Mouse (Mus musculus) embryonic facial prominence, embryonic 10.5 days (tissue): ENCODE data around the gene Zbtb49. TPM values are rescaled to one million over a fixed set of nuclear protein-coding genes. Genes with fewer than 3 reads are reported as not detected.

Source experiments
- DNase-seq: peaks from one replicate; pipeline ENCODE4 v3.0.0-alpha.2; 2017; ENCODE audit warnings: low spot score
- H3K27ac ChIP-seq: fragments of 300-500 bp; sonication (generic); replicated peaks from 2 replicates; pipeline ENCODE4 v1.5.1; 2016; ENCODE audit warnings: mild to moderate bottlenecking
- H3K27me3 ChIP-seq: fragments of 300-500 bp; sonication (generic); replicated peaks from 2 replicates; pipeline ENCODE4 v1.6.1; 2016; ENCODE audit warnings: low read depth, mild to moderate bottlenecking; ENCODE audit not compliant: poor library complexity, severe bottlenecking
- H3K36me3 ChIP-seq: fragments of 300-500 bp; sonication (generic); replicated peaks from 2 replicates; pipeline ENCODE4 v1.6.1; 2016; ENCODE audit warnings: mild to moderate bottlenecking, moderate library complexity
- H3K4me1 ChIP-seq: fragments of 300-500 bp; sonication (generic); 2 replicates; pipeline ENCODE4 v1.6.1; 2016
- H3K4me3 ChIP-seq: fragments of 300-500 bp; sonication (generic); 2 replicates; pipeline ENCODE4 v1.5.1; 2016; ENCODE audit warnings: mild to moderate bottlenecking, moderate library complexity
- H3K9me3 ChIP-seq: fragments of 300-500 bp; sonication (generic); 2 replicates; pipeline ENCODE4 v1.6.1; 2016; ENCODE audit warnings: mild to moderate bottlenecking
- WGBS: fragments of 180-500 bp; shearing (Covaris S2); methylation state at CpG from one replicate; pipeline ENCODE4 v1.1.7; 2016; 5-methylcytosine and 5-hydroxymethylcytosine counted together
- polyA plus RNA-seq: library from polyadenylated mRNA; unstranded; fragments of >200 nt; fragmentation: Nextera tagmentation; extraction: Ambion mirVana; gene quantifications from 2 replicates; pipeline ENCODE4 v1.2.1, GENCODE M21; 2016

Zbtb49 gene
- polyA plus RNA-seq, 1 experiment from 2014 or later: 19.1 TPM

- WGBS: 68% methylated on average over 4 of the region's 4 CpGs
- Histone ChIP-seq H3K27me3 (peaks cover 28% of the 10 kb centered on the region), H3K9me3 (peaks cover 5% of the 10 kb centered on the region; the same call in 1 of the 2 replicates), H3K36me3 (peaks cover 65% of the 10 kb centered on the region), H3K4me3 (no peak overlapping the region), H3K27ac (no peak overlapping the region), H3K4me1 (peaks cover 6% of the 10 kb centered on the region)
- DNase-seq: peak; percentile 78
Measured at GRCm38 (mm10) chr5:38235422-38235821, 15.2 kb upstream of the Zbtb49 start.

- 1% methylated on average over 35 of the region's 35 CpGs for WGBS
- peaks cover 52% of the 10 kb centered on the region for H3K36me3 ChIP-seq
- H3K27me3 ChIP-seq: no peaks in the 10 kb centered on the region
- peaks cover 30% of the 10 kb centered on the region for H3K4me1 ChIP-seq
- peak overlapping the region; percentile 96 for H3K4me3 ChIP-seq
- no peaks in the 10 kb centered on the region for H3K9me3 ChIP-seq
- DNase-seq: no peak
- H3K27ac ChIP-seq: peak overlapping the region; percentile 88
Measured at GRCm38 (mm10) chr5:38219771-38220307, 418 bp downstream of the Zbtb49 start.

- H3K9me3 ChIP-seq: no peaks in the 10 kb centered on the region
- H3K27me3 ChIP-seq: no peaks in the 10 kb centered on the region
- H3K36me3 ChIP-seq: peaks cover 89% of the 10 kb centered on the region
- WGBS: 58% methylated on average over 6 of the region's 6 CpGs
- DNase-seq: peak; percentile 25
- H3K27ac ChIP-seq: no peak overlapping the region
- no peak overlapping the region for H3K4me3 ChIP-seq
- peaks cover 15% of the 10 kb centered on the region for H3K4me1 ChIP-seq
Measured at GRCm38 (mm10) chr5:38213009-38213408, 7.2 kb downstream of the Zbtb49 start.

GRCm38 (mm10) chr5:38211691-38212090 is 8.6 kb downstream of the Zbtb49 start:
- WGBS: 91% methylated on average over 8 of the region's 8 CpGs
- peaks cover 15% of the 10 kb centered on the region for H3K4me1 ChIP-seq
- H3K4me3 ChIP-seq: no peak overlapping the region
- H3K36me3 ChIP-seq: peaks cover 91% of the 10 kb centered on the region
- no peaks in the 10 kb centered on the region for H3K9me3 ChIP-seq
- no peak overlapping the region for H3K27ac ChIP-seq
- DNase-seq: no peak
- no peaks in the 10 kb centered on the region for H3K27me3 ChIP-seq

GRCm38 (mm10) chr5:38208985-38209384 is 11.3 kb downstream of the Zbtb49 start:
- Histone ChIP-seq H3K4me1 (peaks cover 24% of the 10 kb centered on the region), H3K27me3 (no peaks in the 10 kb centered on the region), H3K27ac (no peak overlapping the region), H3K9me3 (no peaks in the 10 kb centered on the region), H3K4me3 (no peak overlapping the region), H3K36me3 (peaks cover 87% of the 10 kb centered on the region)
- 61% methylated on average over 8 of the region's 8 CpGs for WGBS
- DNase-seq: no peak

- Histone ChIP-seq H3K4me1 (peaks cover 17% of the 10 kb centered on the region), H3K9me3 (no peaks in the 10 kb centered on the region), H3K27me3 (no peaks in the 10 kb centered on the region), H3K27ac (no peak overlapping the region), H3K4me3 (no peak overlapping the region), H3K36me3 (peaks cover 87% of the 10 kb centered on the region)
- DNase-seq: no peak
- WGBS: 87% methylated on average over 7 of the region's 7 CpGs
Measured at GRCm38 (mm10) chr5:38205303-38205726, 14.9 kb downstream of the Zbtb49 start.

GRCm38 (mm10) chr5:38199686-38200085 is 20.6 kb downstream of the Zbtb49 start:
- Histone ChIP-seq H3K4me3 (no peak overlapping the region), H3K4me1 (0 out of 2 replicates have a peak, but pooled peaks cover 5% of the 10 kb centered on the region), H3K27me3 (no peaks in the 10 kb centered on the region), H3K9me3 (no peaks in the 10 kb centered on the region), H3K36me3 (peaks cover 59% of the 10 kb centered on the region), H3K27ac (no peak overlapping the region)
- WGBS: 93% methylated on average over 2 of the region's 2 CpGs
- no peak for DNase-seq

- 22% methylated on average over 7 of the region's 7 CpGs for WGBS
Measured at GRCm38 (mm10) chr5:38197482-38197823, 22.8 kb downstream of the Zbtb49 start.

DNA sequence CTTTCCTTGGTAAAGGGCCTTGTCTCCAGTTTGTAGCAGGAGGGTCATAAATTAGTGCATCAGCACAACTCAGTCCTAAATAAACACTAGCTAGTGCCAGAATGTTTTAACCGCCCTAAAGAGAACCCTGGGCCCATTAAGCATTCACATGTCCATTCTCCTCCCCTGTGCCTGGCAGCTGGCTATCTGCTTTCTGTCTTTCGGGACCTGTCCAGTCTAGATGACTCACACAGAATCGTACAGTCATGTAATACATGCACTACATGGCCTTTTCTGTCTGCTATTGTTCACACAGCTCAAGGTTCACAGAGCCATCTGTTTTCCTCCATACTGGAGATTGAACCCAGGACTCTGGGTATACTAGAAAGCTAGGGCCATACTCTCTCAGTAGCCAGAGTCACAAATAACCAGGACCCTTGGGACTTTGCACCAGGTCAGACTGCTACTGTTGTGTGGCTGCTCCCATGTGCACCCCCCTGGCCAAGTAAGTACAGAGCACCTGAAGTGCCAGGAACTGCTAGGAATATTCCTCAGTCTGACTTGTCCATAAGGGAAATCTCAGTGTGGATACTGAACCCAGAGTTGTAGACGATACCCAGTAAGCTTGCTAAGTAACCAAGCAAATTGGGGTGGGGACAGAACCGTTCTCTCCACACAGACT is 23.3 kb downstream of the Zbtb49 start:
- H3K27me3 ChIP-seq: no peaks in the 10 kb centered on the region
- WGBS: 79% methylated on average over 5 of the region's 5 CpGs

More at GRCm38 (mm10) chr5:38197482-38197823, 22.8 kb downstream of the Zbtb49 start:
- Histone ChIP-seq H3K4me1 (peaks cover 7% of the 10 kb centered on the region; the same call in 1 of the 2 replicates), H3K36me3 (peaks cover 36% of the 10 kb centered on the region), H3K27ac (no peak overlapping the region), H3K9me3 (no peaks in the 10 kb centered on the region), H3K27me3 (no peaks in the 10 kb centered on the region), H3K4me3 (no peak overlapping the region)
- DNase-seq: peak; percentile 88

DNA sequence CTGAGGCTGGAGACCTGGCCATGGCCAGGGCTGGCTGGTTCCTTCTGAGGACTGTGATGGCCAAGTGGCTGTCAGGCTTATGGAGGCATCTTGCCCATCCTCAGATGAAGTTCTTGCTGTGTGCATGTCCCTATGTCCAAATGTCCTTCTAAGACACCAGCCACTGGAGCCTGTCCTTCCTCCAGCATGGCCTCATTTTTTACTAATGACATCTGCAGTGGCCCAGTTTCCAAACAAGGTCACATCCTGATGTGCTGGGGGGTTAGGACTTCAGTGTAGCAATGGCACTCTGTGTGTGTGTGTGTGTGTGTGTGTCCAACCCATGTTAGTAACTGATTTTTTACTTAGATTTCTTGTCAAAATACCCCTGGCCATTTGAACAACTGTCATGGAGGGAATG is 24.3 kb downstream of the Zbtb49 start:
- Histone ChIP-seq H3K27me3 (no peaks in the 10 kb centered on the region), H3K4me1 (peaks cover 7% of the 10 kb centered on the region; the same call in 1 of the 2 replicates), H3K9me3 (no peaks in the 10 kb centered on the region)

More for the DNA sequence above, 23.3 kb downstream of the Zbtb49 start:
- Histone ChIP-seq H3K9me3 (no peaks in the 10 kb centered on the region), H3K36me3 (peaks cover 31% of the 10 kb centered on the region), H3K27ac (no peak overlapping the region), H3K4me1 (peaks cover 7% of the 10 kb centered on the region; the same call in 1 of the 2 replicates), H3K4me3 (no peak overlapping the region)
- DNase-seq: no peak

GRCm38 (mm10) chr5:38194946-38195345 is 25.3 kb downstream of the Zbtb49 start:
- DNase-seq: no peak
- Histone ChIP-seq H3K36me3 (peaks cover 13% of the 10 kb centered on the region), H3K9me3 (no peaks in the 10 kb centered on the region), H3K4me3 (no peak overlapping the region), H3K27ac (no peak overlapping the region), H3K4me1 (peaks cover 7% of the 10 kb centered on the region; the same call in 1 of the 2 replicates), H3K27me3 (no peaks in the 10 kb centered on the region)
- 40% methylated on average over 2 of the region's 2 CpGs for WGBS

More for the DNA sequence above, 24.3 kb downstream of the Zbtb49 start:
- H3K27ac ChIP-seq: no peak overlapping the region
- H3K36me3 ChIP-seq: peaks cover 21% of the 10 kb centered on the region
- no peak for DNase-seq
- H3K4me3 ChIP-seq: no peak overlapping the region

- H3K9me3 ChIP-seq: no peaks in the 10 kb centered on the region
- 90% methylated on average over 3 of the region's 3 CpGs for WGBS
- no peaks in the 10 kb centered on the region for H3K27me3 ChIP-seq
- peaks cover 7% of the 10 kb centered on the region; the same call in 1 of the 2 replicates for H3K4me1 ChIP-seq
- no peak overlapping the region for H3K27ac ChIP-seq
- no peak for DNase-seq
- no peak overlapping the region for H3K4me3 ChIP-seq
- no peaks in the 10 kb centered on the region for H3K36me3 ChIP-seq
Measured at GRCm38 (mm10) chr5:38190907-38191306, 29.4 kb downstream of the Zbtb49 start.

DNA sequence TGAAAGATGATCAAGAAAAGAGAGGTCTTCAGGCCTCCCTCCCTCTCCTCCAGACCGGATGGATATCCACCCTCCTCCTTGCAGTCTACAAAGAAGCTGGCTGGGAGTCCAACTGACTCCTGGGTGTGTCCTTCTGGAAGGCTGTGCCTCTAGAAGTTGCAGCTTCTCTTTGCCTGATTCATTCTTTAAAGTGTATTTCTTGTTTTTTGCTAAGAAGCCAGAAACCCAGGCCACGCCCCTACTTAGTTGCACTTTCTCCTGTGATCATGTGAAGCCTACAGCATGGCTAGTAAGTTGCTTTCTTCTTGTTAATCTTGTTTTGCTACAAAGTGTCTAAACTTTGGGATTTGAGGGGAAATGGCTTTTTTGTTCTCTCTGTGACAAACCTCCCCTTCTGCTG is 33.3 kb downstream of the Zbtb49 start:
- H3K27ac ChIP-seq: no peak overlapping the region
- no peak overlapping the region for H3K4me3 ChIP-seq
- DNase-seq: no peak
- no peaks in the 10 kb centered on the region for H3K4me1 ChIP-seq
- H3K9me3 ChIP-seq: no peaks in the 10 kb centered on the region
- no peaks in the 10 kb centered on the region for H3K36me3 ChIP-seq
- 86% methylated on average over 2 of the region's 2 CpGs for WGBS
- H3K27me3 ChIP-seq: no peaks in the 10 kb centered on the region
